Mouse (Mus musculus): ENCODE data around the gene Arid5b.

Gene Arid5b

DNA sequence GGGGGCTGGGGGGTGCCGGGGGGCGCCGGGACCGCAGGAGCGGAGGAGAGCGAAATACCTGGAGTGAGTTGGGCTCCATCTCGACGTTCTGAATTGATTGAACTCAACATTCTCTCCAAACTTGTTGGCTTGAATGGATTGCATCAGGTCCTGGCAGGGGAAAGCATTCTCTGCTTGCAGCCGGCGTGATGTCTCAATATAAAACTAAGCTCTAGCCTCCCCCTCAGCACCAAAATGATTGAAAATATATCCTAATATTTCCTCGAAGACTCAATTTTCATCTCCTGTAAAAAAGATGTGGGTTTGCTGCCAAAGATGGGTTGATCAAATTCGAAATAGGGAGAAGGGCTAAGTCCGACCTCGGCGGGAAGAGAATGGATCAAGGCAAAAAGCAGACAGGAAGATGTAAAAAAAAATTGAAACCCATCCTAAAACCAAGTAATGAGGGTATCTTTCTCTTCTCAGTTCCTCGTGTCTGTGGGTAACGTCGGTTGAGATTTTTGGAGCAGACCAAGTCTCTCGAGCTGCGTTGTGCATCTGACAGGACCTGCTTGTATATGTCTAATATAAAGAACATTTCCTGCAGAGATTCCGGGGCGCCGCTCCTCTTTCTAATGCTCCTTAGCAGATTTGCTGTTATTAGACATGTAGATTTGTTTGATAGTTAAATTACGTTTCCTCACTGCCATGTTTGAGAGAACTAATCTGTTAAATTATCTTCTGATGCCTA is at the start of gene Arid5b:
TSS of gene Arid5b (minus strand) at position 109 of the 730 bp plus-strand sequence.
- in situ Hi-C loops (cut with MboI; ENCODE audit: low pct_unique_long_range_greater_than_20kb in 1 of 2, low sequenced_read_pairs in 2 of 2, unreplicated experiment in 1 of 2): loop anchor here (5.0 to 25.0 kb wide), 3 partner anchors 54 to 116 kb away; no protein-coding TSS in a partner anchor

DNA sequence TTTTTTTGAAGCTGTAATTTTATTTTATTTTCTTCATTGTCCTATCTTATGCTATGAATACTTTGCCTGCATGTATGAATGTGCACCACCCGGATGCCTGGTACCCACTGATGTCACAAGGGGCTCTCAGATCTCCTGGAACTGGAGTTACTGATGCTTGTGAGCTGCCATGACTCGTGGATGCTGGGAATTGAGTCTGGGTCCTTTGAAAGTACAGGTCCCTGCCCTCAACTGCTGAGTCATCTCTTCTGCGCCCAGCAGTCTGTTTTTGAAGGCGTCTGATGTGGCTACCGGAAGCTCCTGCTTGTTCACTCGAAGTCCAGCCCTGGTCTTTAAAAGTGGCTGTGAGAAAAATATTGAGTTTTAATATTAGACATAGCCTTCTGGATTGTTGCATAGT is 46.8 kb upstream of the Arid5b start:
- in situ Hi-C loops (cut with MboI; ENCODE audit: low pct_unique_long_range_greater_than_20kb in 1 of 2, low sequenced_read_pairs in 2 of 2, unreplicated experiment in 1 of 2): no loop called here

- in situ Hi-C loops (cut with MboI; ENCODE audit: low pct_unique_long_range_greater_than_20kb in 1 of 2, low sequenced_read_pairs in 2 of 2, unreplicated experiment in 1 of 2): no loop called here
These were observed 45.5 kb upstream of the Arid5b start for GRCm38 (mm10) chr10:68324061-68324460.

- in situ Hi-C loops (cut with MboI; ENCODE audit: low pct_unique_long_range_greater_than_20kb in 1 of 2, low sequenced_read_pairs in 2 of 2, unreplicated experiment in 1 of 2): no loop called here
These were observed 44.6 kb upstream of the Arid5b start for GRCm38 (mm10) chr10:68323167-68323566.

GRCm38 (mm10) chr10:68320986-68321385 is 42.4 kb upstream of the Arid5b start:
- in situ Hi-C loops (cut with MboI; ENCODE audit: low pct_unique_long_range_greater_than_20kb in 1 of 2, low sequenced_read_pairs in 2 of 2, unreplicated experiment in 1 of 2): no loop called here

DNA sequence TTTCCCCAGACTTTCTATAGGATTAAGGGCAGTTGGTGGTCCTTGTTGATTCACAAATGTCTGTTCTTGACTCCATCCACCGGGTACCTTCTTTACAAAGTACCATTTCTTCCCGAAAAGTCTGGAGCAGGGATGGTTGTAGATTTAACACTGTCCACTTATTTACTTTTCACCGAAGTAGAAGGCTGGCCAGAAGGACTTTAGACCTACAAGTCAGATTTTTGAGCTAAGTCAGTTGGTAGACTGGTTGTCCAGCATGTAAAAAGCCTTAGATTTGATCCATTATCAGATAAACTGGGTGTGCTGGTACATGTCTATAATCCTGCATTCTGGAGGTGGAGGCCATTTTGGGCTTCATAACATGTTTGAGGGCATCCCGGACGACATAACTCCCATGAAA is 42.0 kb upstream of the Arid5b start:
- in situ Hi-C loops (cut with MboI; ENCODE audit: low pct_unique_long_range_greater_than_20kb in 1 of 2, low sequenced_read_pairs in 2 of 2, unreplicated experiment in 1 of 2): no loop called here

- in situ Hi-C loops (cut with MboI; ENCODE audit: low pct_unique_long_range_greater_than_20kb in 1 of 2, low sequenced_read_pairs in 2 of 2, unreplicated experiment in 1 of 2): no loop called here
These were observed 40.9 kb upstream of the Arid5b start for GRCm38 (mm10) chr10:68319438-68319837.

DNA sequence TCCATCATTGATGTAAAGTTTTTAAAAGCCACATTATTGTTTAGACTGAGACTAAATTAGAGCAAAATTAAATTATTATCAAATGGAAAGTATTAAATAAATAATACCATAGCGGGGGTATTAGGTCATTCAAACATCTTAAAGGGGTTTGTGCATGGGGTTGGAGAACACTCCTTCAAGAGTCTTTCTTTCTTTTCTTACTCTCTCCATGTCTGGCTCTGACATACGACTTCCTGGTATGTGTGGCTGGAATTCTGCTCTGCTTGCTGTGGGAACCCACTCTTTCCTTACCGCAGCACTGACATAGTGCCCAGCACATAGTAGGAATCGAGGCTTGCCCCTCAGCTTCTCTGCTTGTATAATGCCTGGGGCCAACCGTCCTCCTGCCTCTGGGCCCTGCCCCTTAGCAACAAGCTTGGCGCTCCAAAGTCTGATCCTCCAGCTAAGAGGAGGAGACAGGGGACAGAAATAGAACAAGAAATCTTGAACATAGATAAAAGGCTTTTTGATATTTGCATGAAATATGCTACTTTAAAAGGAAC is 40.0 kb upstream of the Arid5b start:
- in situ Hi-C loops (cut with MboI; ENCODE audit: low pct_unique_long_range_greater_than_20kb in 1 of 2, low sequenced_read_pairs in 2 of 2, unreplicated experiment in 1 of 2): no loop called here

DNA sequence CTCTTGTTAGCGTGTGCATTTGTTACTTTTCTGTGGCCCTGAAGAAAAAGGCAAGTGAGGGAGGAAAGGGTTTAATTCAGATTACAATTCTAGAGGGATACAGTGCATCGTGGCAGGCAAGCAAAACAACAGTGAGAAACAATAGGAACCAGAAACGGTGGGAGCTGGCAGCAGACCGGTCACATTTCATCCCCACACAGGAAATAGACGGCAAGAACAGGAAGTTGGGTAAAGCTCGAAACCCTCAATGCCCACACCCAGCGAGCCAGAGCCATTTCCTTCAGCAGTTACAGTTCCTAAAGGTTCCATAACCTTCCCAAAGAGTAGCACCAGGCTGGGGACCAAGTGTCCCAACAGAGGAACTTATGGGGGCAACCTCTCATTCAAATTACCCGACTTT is 34.2 kb upstream of the Arid5b start:
- in situ Hi-C loops (cut with MboI; ENCODE audit: low pct_unique_long_range_greater_than_20kb in 1 of 2, low sequenced_read_pairs in 2 of 2, unreplicated experiment in 1 of 2): no loop called here

- in situ Hi-C loops (cut with MboI; ENCODE audit: low pct_unique_long_range_greater_than_20kb in 1 of 2, low sequenced_read_pairs in 2 of 2, unreplicated experiment in 1 of 2): no loop called here
These were observed 22.5 kb upstream of the Arid5b start for GRCm38 (mm10) chr10:68301013-68301412.

- in situ Hi-C loops (cut with MboI; ENCODE audit: low pct_unique_long_range_greater_than_20kb in 1 of 2, low sequenced_read_pairs in 2 of 2, unreplicated experiment in 1 of 2): loop anchor here in 1 of 2 experiments (25.0 kb wide), 1 partner anchor 127 kb away; no protein-coding TSS in a partner anchor
These were observed 10.9 kb upstream of the Arid5b start for GRCm38 (mm10) chr10:68289465-68289864.

- in situ Hi-C loops (cut with MboI; ENCODE audit: low pct_unique_long_range_greater_than_20kb in 1 of 2, low sequenced_read_pairs in 2 of 2, unreplicated experiment in 1 of 2): loop anchor here in 1 of 2 experiments (25.0 kb wide), 1 partner anchor 120 kb away; no protein-coding TSS in a partner anchor
These were observed 4.2 kb upstream of the Arid5b start for GRCm38 (mm10) chr10:68282466-68283391.

- in situ Hi-C loops (cut with MboI; ENCODE audit: low pct_unique_long_range_greater_than_20kb in 1 of 2, low sequenced_read_pairs in 2 of 2, unreplicated experiment in 1 of 2): loop anchor here in 1 of 2 experiments (25.0 kb wide), 1 partner anchor 119 kb away; no protein-coding TSS in a partner anchor
These were observed 3.2 kb upstream of the Arid5b start for GRCm38 (mm10) chr10:68281775-68282106.

DNA sequence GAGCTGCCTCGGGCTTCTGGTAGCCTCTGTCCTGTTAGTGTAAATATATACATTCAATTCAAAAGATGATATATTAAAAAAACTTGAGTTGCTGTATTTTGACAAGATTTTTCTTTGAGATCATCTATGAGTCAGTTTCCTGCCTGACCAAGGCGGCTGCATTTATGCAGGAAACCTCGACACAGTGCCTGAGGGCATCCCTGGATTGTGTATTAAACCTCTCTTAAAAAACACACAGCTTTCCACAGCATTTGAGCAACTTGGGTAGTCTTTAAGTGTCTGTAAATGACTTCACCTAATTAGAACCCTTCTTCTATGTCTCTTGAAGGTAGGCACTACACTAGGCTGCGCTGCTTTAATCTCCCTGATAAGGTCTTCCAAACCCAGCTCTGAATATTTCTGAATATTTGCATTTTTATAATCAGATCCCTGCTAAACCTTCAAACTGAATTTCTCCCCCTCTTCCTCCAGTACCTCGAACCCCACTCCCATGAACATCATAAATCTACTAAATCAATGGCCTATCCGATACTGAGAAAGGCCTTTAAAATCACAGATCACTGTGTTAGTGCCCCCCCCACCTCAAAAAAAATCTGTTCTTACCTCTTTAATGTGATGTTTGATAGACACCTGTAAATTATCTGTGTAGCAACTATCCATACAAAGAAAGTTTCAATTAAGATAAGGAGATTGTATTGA is 2.7 kb upstream of the Arid5b start:
- in situ Hi-C loops (cut with MboI; ENCODE audit: low pct_unique_long_range_greater_than_20kb in 1 of 2, low sequenced_read_pairs in 2 of 2, unreplicated experiment in 1 of 2): loop anchor here in 1 of 2 experiments (25.0 kb wide), 1 partner anchor 119 kb away; no protein-coding TSS in a partner anchor

DNA sequence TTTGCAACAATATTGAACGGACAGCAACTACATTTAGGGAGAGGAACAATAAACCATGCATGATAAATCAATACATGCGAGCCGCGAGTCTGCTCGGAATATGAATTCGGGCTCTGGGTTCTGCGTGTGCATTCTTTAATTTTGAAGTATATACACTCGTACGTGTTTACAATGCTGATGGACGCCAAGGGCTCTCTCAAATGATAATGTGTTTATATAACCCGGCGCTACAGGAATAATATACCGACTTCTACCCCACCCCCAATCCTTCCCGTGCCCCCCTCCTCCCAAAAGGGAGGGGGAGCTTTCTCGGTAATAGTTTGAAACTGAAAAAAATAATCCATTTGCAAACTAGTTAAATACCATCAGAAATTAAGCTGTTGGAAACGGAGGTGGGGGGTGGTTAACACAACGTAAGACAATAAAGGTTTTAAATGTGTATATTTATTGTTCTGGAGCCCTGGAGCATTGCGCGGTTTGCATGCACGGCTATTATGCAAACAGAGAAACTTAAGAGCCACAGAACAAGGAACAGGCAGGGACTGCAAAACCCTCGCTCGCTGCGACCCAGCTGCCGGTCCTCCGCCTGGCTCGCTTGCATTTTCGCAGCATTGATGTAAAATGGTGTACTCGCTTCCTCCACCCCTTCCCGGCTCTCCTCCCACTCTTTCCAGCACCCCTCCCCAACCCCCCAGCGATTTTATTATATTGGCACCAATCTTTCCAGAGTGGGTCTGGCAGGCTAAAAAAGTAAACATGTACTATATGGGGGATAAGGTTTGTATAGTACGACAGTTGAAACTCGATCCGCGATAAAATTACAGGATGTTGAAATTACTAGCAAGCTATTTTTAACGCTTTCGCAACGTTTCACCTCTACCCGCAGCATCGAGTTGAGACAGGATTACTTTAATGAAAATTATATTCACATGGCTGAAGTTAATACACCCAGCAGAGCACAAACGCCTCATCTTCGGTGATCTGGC is 1.3 kb upstream of the Arid5b start:
- in situ Hi-C loops (cut with MboI; ENCODE audit: low pct_unique_long_range_greater_than_20kb in 1 of 2, low sequenced_read_pairs in 2 of 2, unreplicated experiment in 1 of 2): loop anchor here (5.0 to 25.0 kb wide), 3 partner anchors 55 to 118 kb away; no protein-coding TSS in a partner anchor

- in situ Hi-C loops (cut with MboI; ENCODE audit: low pct_unique_long_range_greater_than_20kb in 1 of 2, low sequenced_read_pairs in 2 of 2, unreplicated experiment in 1 of 2): loop anchor here (5.0 to 25.0 kb wide), 3 partner anchors 53 to 115 kb away; no protein-coding TSS in a partner anchor
These were observed 829 bp downstream of the Arid5b start for GRCm38 (mm10) chr10:68277671-68278151.

GRCm38 (mm10) chr10:68276976-68277441 is 1.5 kb downstream of the Arid5b start:
- in situ Hi-C loops (cut with MboI; ENCODE audit: low pct_unique_long_range_greater_than_20kb in 1 of 2, low sequenced_read_pairs in 2 of 2, unreplicated experiment in 1 of 2): loop anchor here (5.0 to 25.0 kb wide), 3 partner anchors 52 to 115 kb away; no protein-coding TSS in a partner anchor

Measured in mouse embryonic stem cell (cell line).